Mouse (Mus musculus) bone marrow macrophage, adult 2 months (primary cell): ENCODE results near the gene Zdhhc5.

Experiments used
- CTCF ChIP-seq: IDR thresholded peaks from 2 replicates; pipeline ENCODE4 v1.5.1; 2012; ENCODE audit warnings: low read depth, mild to moderate bottlenecking, low read length, moderate library complexity
- POLR2A ChIP-seq: IDR thresholded peaks from 2 replicates; pipeline ENCODE4 v1.6.1; 2012; ENCODE audit warnings: mild to moderate bottlenecking, low read depth, low read length, borderline replicate concordance

- TF ChIP-seq CTCF (no peak), POLR2A (no peak)
Measured at GRCm38 (mm10) chr2:84682605-84683183, 32.3 kb downstream of the Zdhhc5 start.
